Mouse (Mus musculus) frontal cortex, adult (tissue): ENCODE results near the gene Chd6.
"Not testable (repeated sequence)": the region's sequence is repeated elsewhere in the genome, so short reads cannot be mapped to it uniquely, and the experiment has no call there.

ENCODE experiments used
- ATAC-seq: cut with Nextera tagmentation; 2 replicates; pipeline ENCODE4 v1.9.2; 2017; ENCODE audit warnings: mild to moderate bottlenecking, moderate library complexity, mixed read lengths; ENCODE audit not compliant: low TSS enrichment

Gene Chd6

DNA sequence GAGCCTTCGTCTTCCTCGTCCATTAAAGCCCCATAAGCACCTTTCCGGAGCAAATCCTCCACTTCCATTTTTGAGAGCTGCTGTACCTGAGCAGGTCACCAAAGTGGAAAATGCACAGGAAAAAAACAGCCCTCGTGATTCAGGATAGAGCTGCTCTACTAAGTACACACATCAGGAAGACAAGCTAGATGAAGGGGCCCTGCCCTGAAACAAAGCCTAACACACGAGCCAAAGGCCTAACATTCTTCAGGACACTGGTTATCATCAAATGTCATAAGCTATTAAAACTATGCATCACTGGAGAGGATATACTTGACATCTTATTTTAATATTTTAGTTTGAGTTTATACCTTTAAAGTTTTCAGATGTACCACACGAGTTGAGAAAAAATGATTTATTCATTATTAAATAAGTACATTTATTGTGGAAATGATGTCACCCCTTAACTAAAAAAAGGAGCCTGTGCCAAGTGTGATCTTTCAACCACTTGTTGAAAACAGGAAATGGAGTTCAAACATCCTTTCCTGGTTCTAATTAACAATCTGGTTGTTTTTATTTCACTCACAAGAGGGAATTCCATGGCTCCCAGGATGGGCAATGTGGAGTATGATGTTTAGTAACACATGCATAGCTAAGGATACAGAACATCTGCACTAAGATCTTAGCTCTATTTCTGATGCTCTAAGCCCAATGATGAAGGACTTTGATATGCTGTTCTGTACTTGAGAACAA, 118.4 kb downstream of the Chd6 start:
- ATAC-seq = no peak

- no peak for ATAC-seq
Observed at GRCm38 (mm10) chr2:160987503-160987902, 121.4 kb downstream of the Chd6 start.

DNA sequence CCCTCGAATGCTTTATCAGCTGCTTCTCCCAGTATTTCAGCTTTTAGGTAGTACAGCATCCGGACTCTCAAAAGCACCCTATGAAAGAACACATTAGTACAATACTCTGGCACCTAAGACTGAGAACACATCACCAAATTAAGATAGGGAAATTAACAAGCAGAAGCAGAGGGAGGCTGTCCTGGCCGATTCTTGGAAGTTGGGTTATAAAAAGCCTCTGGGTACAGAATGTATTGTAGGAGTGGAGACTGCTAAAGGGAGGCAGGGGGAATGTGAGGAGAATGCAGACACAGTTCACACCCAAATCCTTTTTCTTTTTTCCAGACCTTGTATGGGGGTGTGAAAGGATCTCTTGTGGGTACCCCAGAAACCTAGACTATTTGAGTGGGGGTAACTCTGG, 126.2 kb downstream of the Chd6 start:
- peak; percentile 89 for ATAC-seq

DNA sequence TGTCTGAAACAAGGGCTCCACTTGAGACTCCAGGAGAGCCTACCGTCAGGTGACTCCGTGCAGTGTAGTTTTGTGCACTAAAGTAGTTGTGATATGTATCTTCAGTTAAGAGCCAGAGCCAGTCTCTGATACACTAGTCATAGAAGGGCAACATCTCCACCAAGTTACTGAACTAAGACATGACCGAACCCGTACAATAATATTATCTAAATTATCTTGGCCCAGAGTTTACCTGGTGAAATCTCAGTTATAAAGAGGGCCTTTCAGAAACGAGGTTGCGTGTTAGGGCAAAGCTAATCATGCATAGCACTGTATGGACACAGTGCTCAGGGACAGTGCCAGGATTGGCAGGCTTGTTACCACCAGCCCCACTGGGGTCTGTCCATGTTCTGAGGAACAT, 127.1 kb downstream of the Chd6 start:
- no peak for ATAC-seq

- no peak for ATAC-seq
Observed at GRCm38 (mm10) chr2:160978651-160979050, 130.2 kb downstream of the Chd6 start.

DNA sequence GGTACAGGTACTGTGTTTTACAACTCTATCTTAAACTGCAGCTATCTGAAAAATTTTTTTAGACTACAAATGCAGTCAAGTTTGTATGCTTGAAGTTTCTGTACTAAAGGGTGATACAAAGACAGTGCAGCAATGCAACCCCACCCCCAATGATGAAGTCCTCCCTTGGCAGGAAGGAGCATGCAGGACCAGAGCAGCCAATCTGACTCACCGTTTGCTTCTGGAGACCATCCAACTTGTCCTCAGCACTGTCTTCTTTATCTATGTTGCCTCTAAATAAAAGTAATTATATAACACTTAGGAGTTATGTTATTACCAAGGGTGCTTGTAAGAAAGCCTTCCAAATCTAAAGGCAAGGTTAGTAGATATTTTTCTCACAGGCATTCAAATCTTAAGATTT, 131.6 kb downstream of the Chd6 start:
- ATAC-seq = peak; percentile 75

DNA sequence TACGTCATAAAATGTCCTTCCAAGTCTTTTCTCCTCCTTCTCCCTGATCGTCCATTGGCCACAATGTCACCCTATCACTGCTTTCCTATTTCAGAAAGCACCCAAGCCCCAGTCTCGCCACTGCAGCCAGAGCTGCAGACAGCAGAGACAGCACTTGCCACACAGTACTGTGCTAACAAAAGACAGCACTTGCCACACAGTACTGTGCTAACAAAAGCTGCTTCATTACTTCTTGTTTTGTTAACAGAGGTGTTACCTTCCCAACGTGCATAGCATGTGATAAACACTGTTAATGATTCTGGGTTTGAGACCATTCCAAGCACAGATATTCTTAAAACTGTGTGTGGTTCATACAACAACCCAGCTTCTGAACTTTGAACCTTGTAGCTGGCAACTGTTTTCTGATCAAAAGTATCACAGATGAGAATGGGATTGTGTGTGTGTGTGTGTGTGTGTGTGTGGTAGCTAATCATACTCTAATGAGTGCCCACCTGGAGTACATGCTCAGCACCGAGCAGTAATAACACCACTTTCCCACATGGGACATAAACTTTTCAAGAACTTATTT, 135.1 kb downstream of the Chd6 start:
- ATAC-seq = no peak

DNA sequence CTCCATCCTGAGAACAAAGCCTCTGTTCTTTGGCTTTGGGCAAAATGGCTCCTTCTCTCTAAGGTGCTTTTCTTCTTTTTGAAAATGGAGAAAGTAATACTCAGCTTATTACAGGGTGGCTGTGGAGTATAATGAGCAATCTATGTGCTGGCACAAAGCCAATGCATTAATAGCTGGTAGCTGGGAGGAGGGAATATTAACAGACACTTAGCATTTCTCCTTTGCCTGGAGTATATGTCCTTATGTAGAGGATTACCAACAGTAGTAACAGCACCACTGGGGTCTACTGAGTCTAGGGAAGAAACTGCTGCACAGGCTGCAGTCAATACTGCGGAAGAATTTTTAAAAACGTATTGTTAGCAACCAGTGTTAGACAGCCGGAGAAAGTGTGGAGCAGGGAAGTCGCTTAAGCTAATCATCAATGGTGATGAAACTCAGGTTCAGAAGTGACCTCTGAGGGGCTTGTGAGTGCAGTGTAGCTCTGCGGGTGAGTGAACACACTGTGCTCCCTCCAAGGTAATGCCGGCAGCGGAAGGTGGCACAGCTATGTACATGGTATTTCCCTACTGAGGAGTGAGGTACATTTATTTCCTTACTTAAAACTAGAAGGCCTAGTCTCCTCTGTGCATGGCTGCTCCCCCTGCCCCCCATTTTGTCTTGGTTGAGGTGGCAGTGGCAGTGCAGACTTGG, 136.6 kb downstream of the Chd6 start:
- ATAC-seq = no peak

- ATAC-seq = no peak
Observed at GRCm38 (mm10) chr2:160962149-160962548, 146.7 kb downstream of the Chd6 start.

DNA sequence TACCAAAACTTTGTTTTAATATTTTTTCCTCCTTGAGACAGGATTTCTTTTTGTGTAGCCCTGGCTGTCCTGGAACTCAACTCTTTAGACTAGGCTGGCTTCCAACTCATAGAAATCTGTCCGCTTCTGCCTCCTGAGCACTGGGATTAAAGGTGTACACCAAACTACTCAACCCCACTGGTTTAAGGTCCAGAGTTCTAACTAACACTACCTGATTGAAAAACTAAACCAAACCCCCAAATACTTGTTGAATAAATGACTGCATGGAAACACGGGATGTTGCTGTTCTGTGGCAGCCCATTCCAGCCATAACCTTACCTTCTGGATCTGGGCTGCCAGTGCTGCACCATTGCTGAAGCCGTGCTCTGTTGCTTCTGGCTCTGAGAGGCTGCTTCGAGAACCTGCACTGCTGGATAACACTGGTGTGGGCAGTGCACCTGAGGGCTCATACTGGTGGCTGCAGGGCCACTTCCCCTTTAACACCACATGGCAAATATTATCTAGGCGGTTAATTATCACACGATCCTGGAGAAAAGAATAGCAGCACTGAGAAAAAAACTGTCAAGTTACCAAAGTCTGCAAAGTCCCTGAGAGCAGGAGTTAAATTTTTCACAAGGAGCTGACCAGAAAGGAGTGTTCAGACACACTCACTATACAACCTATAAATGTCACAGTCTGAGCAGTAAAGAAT, 147.8 kb downstream of the Chd6 start:
- ATAC-seq = no peak

DNA sequence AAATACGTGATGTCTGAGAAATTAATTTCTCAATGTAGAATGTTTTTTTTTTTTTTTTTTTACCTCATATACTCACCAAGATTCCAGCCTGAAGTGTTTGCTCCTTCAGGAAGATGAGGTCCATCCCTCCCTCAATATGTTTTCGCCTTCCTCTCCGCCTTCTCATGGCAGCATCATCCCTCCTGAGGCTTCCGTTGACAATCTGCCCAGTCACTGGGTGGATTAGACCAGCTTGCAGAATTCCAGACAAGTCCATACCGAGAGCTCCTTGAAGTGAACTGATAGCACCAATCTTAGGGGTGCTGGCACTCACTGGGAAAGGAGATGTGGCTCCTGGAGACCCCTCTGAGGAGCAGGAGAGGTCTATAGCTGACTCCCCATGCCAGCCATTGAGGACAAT, 149.0 kb downstream of the Chd6 start:
- 0 out of 2 replicates have a peak, but pooled peaks have one; percentile 14 for ATAC-seq

DNA sequence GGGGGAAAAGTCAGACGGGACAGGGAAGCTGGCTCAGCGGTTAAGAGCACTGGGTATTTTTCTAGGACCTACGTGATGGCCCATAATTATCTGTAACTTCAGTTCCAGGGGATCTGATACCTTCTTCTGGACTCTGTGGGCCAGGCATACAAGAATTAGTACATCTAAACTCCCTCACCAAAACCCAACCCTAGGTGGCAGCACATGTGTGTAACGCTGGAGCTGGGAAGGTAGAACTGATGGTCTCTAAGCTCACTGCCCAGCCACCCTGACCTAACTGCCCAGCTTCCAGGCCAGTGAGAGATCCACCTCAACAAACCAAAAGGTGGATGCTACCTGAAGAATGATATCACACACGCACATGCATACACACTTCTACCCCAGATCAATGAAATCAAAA, 150.1 kb downstream of the Chd6 start:
- ATAC-seq = no peak

DNA sequence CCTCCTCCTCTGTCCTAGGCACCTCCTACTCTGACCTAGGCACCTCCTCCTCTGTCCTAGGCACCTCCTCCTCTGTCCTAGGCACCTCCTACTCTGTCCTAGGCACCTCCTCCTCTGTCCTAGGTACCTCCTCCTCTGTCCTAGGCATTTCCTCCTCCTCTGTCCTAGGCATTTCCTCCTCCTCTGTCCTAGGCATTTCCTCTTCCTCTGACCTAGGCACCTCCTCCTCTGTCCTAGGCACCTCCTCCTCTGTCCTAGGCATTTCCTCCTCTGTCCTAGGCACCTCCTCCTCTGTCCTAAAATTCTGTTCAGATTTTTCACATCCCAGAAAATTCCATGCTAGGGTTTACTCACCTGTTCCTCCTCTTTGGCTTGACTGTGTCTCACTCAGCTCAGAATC, 151.1 kb downstream of the Chd6 start:
- ATAC-seq = not testable (repeated sequence)

DNA sequence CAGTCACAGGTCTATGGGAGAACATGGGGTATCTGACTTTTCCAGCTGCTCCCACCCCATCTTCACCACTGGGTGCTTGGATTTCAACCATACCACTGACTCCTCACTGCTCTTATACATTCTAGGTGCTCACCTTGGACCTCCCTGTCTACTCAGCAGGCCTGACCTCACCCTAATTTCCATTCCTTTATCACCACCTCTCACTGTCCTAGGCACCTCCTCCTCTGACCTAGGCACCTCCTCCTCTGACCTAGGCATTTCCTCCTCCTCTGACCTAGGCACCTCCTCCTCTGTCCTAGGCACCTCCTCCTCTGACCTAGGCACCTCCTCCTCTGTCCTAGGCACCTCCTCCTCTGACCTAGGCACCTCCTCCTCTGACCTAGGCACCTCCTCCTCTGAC, 151.6 kb downstream of the Chd6 start:
- ATAC-seq = not testable (repeated sequence)

DNA sequence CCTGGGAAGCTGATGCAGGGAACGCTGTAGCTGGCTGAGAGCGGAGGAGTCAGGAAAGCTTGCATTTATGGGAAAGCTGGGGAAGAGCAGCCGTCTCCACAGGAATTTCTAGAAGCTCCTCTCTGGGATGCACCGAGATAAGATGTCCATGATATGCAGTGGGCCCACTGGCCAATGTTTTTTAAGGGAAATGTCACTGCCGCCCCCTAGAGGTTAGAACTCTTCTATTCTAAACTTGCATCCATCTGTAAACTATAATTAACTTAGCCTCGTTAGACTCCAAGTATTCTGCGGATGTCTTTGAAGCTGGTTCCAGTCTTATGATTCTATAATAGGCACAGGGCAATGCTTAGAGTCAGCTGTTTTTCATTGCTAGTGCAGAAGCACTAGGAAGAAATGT, 153.5 kb downstream of the Chd6 start:
- ATAC-seq = peak; percentile 51

GRCm38 (mm10) chr2:160954541-160954940, 154.3 kb downstream of the Chd6 start:
- ATAC-seq = peak; percentile 41; the same call in 1 of the 2 replicates

- ATAC-seq = no peak
Observed at GRCm38 (mm10) chr2:160953131-160953873, 155.6 kb downstream of the Chd6 start.

DNA sequence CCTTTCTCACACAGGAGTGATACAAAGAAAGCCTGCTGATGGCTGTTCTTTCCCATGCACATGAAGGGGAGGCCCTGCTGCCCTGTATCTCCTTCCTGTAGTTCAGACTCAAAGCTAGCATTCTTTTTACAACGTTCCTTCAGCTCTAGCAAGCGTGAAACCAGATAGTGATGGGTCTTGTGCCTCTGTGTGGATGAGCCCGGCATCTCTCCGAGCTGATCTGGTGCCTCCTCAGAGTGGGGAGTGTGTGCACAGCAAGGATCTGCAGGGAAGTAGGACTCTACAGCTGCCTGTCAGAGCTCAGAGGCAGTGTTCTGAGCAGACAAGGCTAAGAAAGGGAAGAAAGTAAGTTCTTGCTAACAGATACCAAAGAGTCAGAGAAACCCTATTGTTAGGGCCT, 157.3 kb downstream of the Chd6 start:
- 0 out of 2 replicates have a peak, but pooled peaks have one; percentile 28 for ATAC-seq

GRCm38 (mm10) chr2:160942443-160942842, 166.4 kb downstream of the Chd6 start:
- ATAC-seq = no peak

DNA sequence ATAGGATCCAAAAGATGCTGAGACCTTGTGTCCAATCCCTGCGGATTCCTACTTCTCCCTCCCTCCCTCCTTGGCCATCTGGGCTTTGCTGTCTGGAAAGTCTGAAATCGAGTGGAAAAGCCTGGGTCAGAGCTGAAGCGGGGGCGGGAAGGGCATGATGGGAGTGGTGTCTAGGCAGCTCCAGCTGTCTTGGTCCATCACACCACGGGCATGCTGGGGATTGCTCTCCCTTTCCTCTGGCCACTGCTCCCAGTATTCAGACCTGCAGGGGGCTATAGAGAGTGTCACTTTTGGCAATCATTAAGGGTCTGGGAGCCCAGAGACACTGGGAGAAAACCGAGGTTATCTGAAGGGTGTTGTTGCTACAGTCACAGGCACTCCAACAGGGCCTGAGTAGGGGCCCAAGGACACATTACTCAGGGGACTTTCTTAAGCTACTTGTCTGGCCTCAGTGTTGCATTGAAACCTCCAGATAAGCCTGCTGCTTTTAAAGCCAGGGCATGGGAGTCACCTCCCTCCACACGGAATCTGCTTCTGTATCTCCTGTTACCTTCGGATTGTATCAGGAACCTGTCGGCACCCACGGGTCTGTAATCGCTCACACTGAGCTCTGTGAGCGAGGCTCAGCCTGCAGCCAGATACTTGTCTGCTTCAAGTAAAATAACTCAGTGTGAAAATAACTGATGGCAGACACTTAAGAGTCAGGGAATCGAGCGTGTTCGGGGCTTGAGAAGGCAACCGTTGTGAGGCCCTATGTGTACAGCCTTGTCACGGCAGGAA, 167.8 kb downstream of the Chd6 start:
- ATAC-seq = 0 out of 2 replicates have a peak, but pooled peaks have one; percentile 10

GRCm38 (mm10) chr2:160934451-160934850, 174.4 kb downstream of the Chd6 start:
- no peak for ATAC-seq
